Mouse (Mus musculus) B cell, adult 62 days (primary cell): ENCODE data around the gene Tbk1. TPM values are rescaled to one million over a fixed set of nuclear protein-coding genes. Genes with fewer than 3 reads are reported as not detected.

Experiments used
- total RNA-seq: library from RNA; stranded (reverse); gene quantifications from 4 replicates; pipeline ENCODE4 v1.2.4, GENCODE M21; 2023

Gene Tbk1
- 89.2 to 102 TPM (median 94.1 TPM) in 4 replicates for total RNA-seq

DNA sequence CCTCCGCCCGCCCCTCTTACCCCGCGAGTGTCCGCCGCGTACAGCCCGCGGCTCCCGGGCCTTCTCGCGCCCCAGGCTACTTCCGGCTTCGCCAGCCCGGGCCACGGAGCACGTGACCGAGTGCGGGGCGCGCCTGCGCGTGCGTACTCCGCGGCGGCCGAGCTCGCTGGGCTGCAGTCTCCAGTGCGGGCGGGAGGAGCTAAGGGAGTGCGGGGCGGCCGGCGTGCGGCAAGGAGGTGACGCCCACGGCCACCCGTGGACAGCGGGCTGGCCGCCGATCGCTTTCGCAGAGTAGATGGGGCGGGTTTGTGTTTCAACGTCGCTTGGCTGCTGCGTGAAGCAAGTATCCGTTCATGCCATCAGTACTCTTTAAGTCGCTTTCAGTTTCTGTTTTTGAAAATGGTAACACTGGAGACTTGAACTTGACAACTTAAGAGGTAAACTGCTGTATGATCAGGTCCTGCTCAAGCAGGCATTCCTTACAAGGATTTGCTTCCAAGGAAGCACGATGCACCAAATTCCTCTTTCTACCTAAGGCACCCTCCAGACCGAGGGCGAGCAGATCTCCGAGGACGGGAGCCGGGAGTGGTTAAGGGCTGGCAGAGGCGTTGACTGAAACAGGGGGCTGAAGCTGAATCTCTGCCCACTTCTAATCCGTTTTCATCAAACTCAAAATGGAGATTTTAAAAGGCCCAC lies at the start of gene Tbk1:
Tbk1 (minus strand) TSS at position 113 of the 696 bp plus-strand sequence.

DNA sequence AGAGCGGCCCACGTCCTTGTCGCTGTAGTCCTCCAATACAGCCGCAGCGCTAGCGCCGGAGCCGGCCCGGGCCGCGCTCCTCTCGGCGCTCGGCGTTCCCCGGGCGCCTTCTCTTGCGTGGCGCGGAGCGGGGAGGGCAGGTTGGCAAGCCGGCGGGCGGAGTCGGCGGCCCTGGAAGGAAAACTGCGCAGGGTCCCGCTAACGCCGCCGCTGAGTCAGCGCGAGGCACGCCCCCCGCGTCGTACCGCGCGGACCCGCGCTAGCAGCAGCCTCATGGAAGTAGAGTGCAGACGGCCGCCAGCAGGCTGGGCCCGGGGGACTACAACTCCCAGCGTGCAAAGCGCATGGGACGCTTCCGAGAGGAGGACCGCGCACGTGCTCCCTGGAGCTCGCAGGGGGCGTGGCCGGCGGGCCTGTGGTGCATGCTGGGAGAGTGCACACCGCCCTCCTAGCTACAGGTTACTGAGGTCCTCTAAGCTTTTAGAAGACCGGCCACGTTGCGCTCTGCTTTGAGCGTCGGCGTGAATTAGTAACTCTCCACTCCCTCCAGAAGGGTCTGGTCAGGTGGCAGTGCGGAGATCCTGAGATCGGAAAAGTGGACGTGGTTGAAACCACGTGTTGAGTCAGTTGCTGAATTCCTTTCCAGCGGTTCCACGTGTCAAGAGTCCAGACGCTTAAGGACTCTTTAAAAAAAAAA lies 39.7 kb upstream of the Tbk1 start, which contains the start of gene Xpot:
Xpot (minus strand) TSS at position 147 of the 697 bp plus-strand sequence.

Other genes starting within 250 kb of the Tbk1 start
- 1.5 to 3.7 TPM (median 3.0 TPM) in 4 replicates for gene Tbc1d30, start 235.5 kb downstream of the Tbk1 start, total RNA-seq
- 300 to 326 TPM (median 319 TPM) in 4 replicates for gene Gns, start 221.7 kb downstream of the Tbk1 start, total RNA-seq
- gene Rassf3, start 110.4 kb downstream of the Tbk1 start, total RNA-seq: 75.9 to 78.8 TPM (median 77.4 TPM) in 4 replicates
- 33.6 to 42.5 TPM (median 38.3 TPM) in 4 replicates for gene Xpot, start 39.5 kb upstream of the Tbk1 start, total RNA-seq
- gene D930020B18Rik, start 54.8 kb upstream of the Tbk1 start, total RNA-seq: 0.39 TPM in 1 of 4 replicates, not detected in the others
- 8.3 to 9.8 TPM (median 9.3 TPM) in 4 replicates for gene BC048403, start 153.2 kb upstream of the Tbk1 start, total RNA-seq